Mouse (Mus musculus): ENCODE data around the gene Gm21988.

The Gm21988 gene

GRCm38 (mm10) chr11:70235254-70235900 lies 4.3 kb downstream of the Gm21988 start:
- no peak for DNase-seq

GRCm38 (mm10) chr11:70234497-70234896 lies 5.1 kb downstream of the Gm21988 start:
- no peak for DNase-seq

GRCm38 (mm10) chr11:70234037-70234436 lies 5.6 kb downstream of the Gm21988 start:
- peak in 1 of 2 experiments; percentile 21 for DNase-seq

- no peak for DNase-seq
These were observed 6.6 kb downstream of the Gm21988 start for GRCm38 (mm10) chr11:70233016-70233415.

- DNase-seq, result peak in 1 of 2 experiments; percentile 30
These were observed 7.1 kb downstream of the Gm21988 start for GRCm38 (mm10) chr11:70232546-70232945.

- peak; percentile 82 to 87 for DNase-seq
These were observed 9.3 kb downstream of the Gm21988 start for GRCm38 (mm10) chr11:70230239-70230727.

GRCm38 (mm10) chr11:70229260-70230010 lies 10.2 kb downstream of the Gm21988 start, which contains the start of gene Bcl6b:
Gene Bcl6b, minus strand, starts transcription at chr11:70229798.
- peak in 1 of 2 experiments; percentile 52 for DNase-seq

GRCm38 (mm10) chr11:70228828-70229227 lies 10.8 kb downstream of the Gm21988 start:
- peak; percentile 90 to 95 for DNase-seq

- DNase-seq, result no peak
These were observed 11.9 kb downstream of the Gm21988 start for GRCm38 (mm10) chr11:70227661-70228245.

GRCm38 (mm10) chr11:70227126-70227525 lies 12.5 kb downstream of the Gm21988 start:
- DNase-seq, result no peak

- peak; percentile 66 to 72 for DNase-seq
These were observed 13.1 kb downstream of the Gm21988 start for GRCm38 (mm10) chr11:70226602-70226890.

GRCm38 (mm10) chr11:70225798-70226601 lies 13.6 kb downstream of the Gm21988 start:
- no peak for DNase-seq

GRCm38 (mm10) chr11:70223724-70224123 lies 15.9 kb downstream of the Gm21988 start:
- peak; percentile 65 to 77 for DNase-seq

GRCm38 (mm10) chr11:70221603-70222500 lies 17.8 kb downstream of the Gm21988 start:
- DNase-seq, result peak in 1 of 2 experiments; percentile 26

GRCm38 (mm10) chr11:70220731-70221602 lies 18.7 kb downstream of the Gm21988 start, which contains the start of gene Slc16a13:
Gene Slc16a13, minus strand, starts transcription at chr11:70221064.
- DNase-seq, result peak; percentile 97 to 98

- DNase-seq, result peak in 1 of 2 experiments; percentile 24
These were observed 19.3 kb downstream of the Gm21988 start for GRCm38 (mm10) chr11:70220323-70220722.

- no peak for DNase-seq
These were observed 19.8 kb downstream of the Gm21988 start for GRCm38 (mm10) chr11:70219873-70220272.

GRCm38 (mm10) chr11:70218741-70219470 lies 20.7 kb downstream of the Gm21988 start:
- no peak for DNase-seq

GRCm38 (mm10) chr11:70218039-70218438 lies 21.6 kb downstream of the Gm21988 start:
- no peak for DNase-seq

- DNase-seq, result no peak
These were observed 23.5 kb downstream of the Gm21988 start for GRCm38 (mm10) chr11:70216103-70216502.
